Mouse (Mus musculus) embryonic facial prominence, embryonic 13.5 days (tissue): Measurements from ENCODE around the gene AA986860. TPM values are rescaled to one million over a fixed set of nuclear protein-coding genes. Genes with fewer than 3 reads are reported as not detected.
A peak's percentile ranks its signal among the peaks of the same experiment; 100 is the strongest.

Experiments
- ATAC-seq: fragments of 200-750 bp; cut with Nextera tagmentation; 2 replicates; pipeline ENCODE4 v1.8.0; 2017; ENCODE audit warnings: low read depth; ENCODE audit not compliant: insufficient number of reproducible peaks, insufficient read depth, low FRiP score, low TSS enrichment
- H3K27ac ChIP-seq: fragments of 300-500 bp; sonication (generic); 2 replicates; pipeline ENCODE4 v1.5.1; 2015; ENCODE audit warnings: moderate library complexity, mild to moderate bottlenecking, inconsistent platforms
- H3K27me3 ChIP-seq: fragments of 300-500 bp; sonication (generic); 2 replicates; pipeline ENCODE4 v1.6.1; 2015; ENCODE audit warnings: mild to moderate bottlenecking, inconsistent platforms
- H3K36me3 ChIP-seq: fragments of 300-500 bp; sonication (generic); 2 replicates; pipeline ENCODE4 v1.6.1; 2015; ENCODE audit warnings: mild to moderate bottlenecking, inconsistent platforms
- H3K4me1 ChIP-seq: fragments of 300-500 bp; sonication (generic); 2 replicates; pipeline ENCODE4 v1.6.1; 2015; ENCODE audit warnings: inconsistent platforms
- H3K4me2 ChIP-seq: fragments of 300-500 bp; sonication (generic); 2 replicates; pipeline ENCODE4 v1.6.1; 2015; ENCODE audit warnings: moderate library complexity, mild to moderate bottlenecking, inconsistent platforms
- H3K4me3 ChIP-seq: fragments of 300-500 bp; sonication (generic); 2 replicates; pipeline ENCODE4 v1.5.1; 2015; ENCODE audit warnings: mild to moderate bottlenecking, inconsistent platforms
- H3K9ac ChIP-seq: fragments of 300-500 bp; sonication (generic); 2 replicates; pipeline ENCODE4 v1.6.1; 2015; ENCODE audit warnings: mild to moderate bottlenecking, inconsistent platforms
- H3K9me3 ChIP-seq: fragments of 300-500 bp; sonication (generic); 2 replicates; pipeline ENCODE4 v1.6.1; 2016; ENCODE audit warnings: inconsistent platforms
- WGBS: fragments of 180-500 bp; shearing (Covaris S2); methylation state at CpG from one replicate; pipeline ENCODE4 v1.1.7; 2015; ENCODE audit warnings: mixed read lengths; 5-methylcytosine and 5-hydroxymethylcytosine counted together
- polyA plus RNA-seq: library from polyadenylated mRNA; unstranded; fragments of >200 nt; fragmentation: Nextera tagmentation; extraction: Ambion mirVana; gene quantifications from 2 replicates; pipeline ENCODE4 v1.2.1, GENCODE M21; 2015

Gene AA986860
- polyA plus RNA-seq, 1 experiment from 2014 or later: 1.5 TPM

DNA sequence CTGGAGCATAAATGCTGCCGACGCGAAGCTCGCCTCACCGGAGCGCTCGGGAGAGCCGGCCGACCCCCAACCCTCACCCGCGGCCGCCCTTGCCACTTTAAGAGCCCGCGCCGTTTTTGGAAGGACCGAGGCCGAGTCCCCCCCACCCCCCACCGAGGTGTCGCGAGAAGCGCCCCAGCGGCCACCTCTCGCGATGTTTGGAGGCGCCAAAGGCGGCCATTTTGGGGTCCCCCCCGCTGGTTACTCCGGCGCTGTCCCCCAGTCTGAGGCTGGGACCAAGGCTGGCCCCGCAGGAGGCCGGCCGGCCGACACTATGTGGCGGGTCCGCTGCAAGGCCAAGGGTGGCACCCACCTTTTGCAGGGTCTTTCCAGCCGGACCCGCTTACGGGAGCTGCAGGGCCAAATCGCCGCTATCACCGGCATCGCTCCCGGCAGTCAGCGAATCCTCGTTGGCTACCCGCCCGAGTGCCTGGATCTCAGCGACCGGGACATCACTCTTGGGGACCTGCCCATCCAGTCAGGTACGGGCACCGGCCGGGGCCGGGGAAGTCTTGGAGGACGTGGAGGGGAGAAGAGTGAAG lies 14.4 kb upstream of the AA986860 start, which contains the start of gene Yod1:
TSS of gene Yod1 (plus strand) at position 37 of the 581 bp plus-strand sequence.
- Histone ChIP-seq H3K4me3 (peak within 1 kb of the TSS; percentile 94), H3K4me1 (peaks cover 8% of the 10 kb centered on the region), H3K27me3 (no peaks in the 10 kb centered on the region), H3K36me3 (peaks cover 10% of the 10 kb centered on the region), H3K9me3 (no peaks in the 10 kb centered on the region), H3K4me2 (peak within 1 kb of the TSS; percentile 98), H3K9ac (peak within 1 kb of the TSS; percentile 97), H3K27ac (peak within 1 kb of the TSS; percentile 80)
- peak; percentile 81 for ATAC-seq
- WGBS: under 1% methylated on average over 54 of the region's 54 CpGs

GRCm38 (mm10) chr1:130724206-130724605 lies 7.6 kb upstream of the AA986860 start:
- no peaks in the 10 kb centered on the region for H3K9me3 ChIP-seq
- 92% methylated on average over 5 of the region's 5 CpGs for WGBS

GRCm38 (mm10) chr1:130726396-130726795 lies 5.4 kb upstream of the AA986860 start:
- ATAC-seq: no peak
- Histone ChIP-seq H3K9me3 (no peaks in the 10 kb centered on the region), H3K27me3 (no peaks in the 10 kb centered on the region), H3K27ac (no peak overlapping the region), H3K4me3 (no peak overlapping the region), H3K9ac (no peak overlapping the region), H3K4me2 (no peak overlapping the region), H3K4me1 (peaks cover 2% of the 10 kb centered on the region), H3K36me3 (no peaks in the 10 kb centered on the region)
- WGBS: 84% methylated on average over 2 of the region's 2 CpGs

More at GRCm38 (mm10) chr1:130724206-130724605, 7.6 kb upstream of the AA986860 start:
- Histone ChIP-seq H3K4me3 (no peak overlapping the region), H3K4me1 (no peaks in the 10 kb centered on the region), H3K4me2 (no peak overlapping the region), H3K27ac (no peak overlapping the region), H3K9ac (no peak overlapping the region), H3K36me3 (peaks cover 7% of the 10 kb centered on the region), H3K27me3 (no peaks in the 10 kb centered on the region)
- ATAC-seq: no peak

GRCm38 (mm10) chr1:130728070-130728469 lies 3.7 kb upstream of the AA986860 start:
- Histone ChIP-seq H3K4me1 (peaks cover 9% of the 10 kb centered on the region), H3K9me3 (no peaks in the 10 kb centered on the region), H3K36me3 (no peaks in the 10 kb centered on the region), H3K27ac (no peak overlapping the region), H3K4me3 (no peak overlapping the region), H3K27me3 (no peaks in the 10 kb centered on the region), H3K4me2 (no peak overlapping the region), H3K9ac (no peak overlapping the region)
- ATAC-seq: no peak
- 65% methylated on average over 1 of the region's 1 CpGs for WGBS

GRCm38 (mm10) chr1:130728708-130729107 lies 3.1 kb upstream of the AA986860 start:
- no peak overlapping the region for H3K4me3 ChIP-seq
- no peak for ATAC-seq
- no peak overlapping the region for H3K27ac ChIP-seq
- no peaks in the 10 kb centered on the region for H3K9me3 ChIP-seq
- no peaks in the 10 kb centered on the region for H3K27me3 ChIP-seq
- 90% methylated on average over 3 of the region's 3 CpGs for WGBS
- no peak overlapping the region for H3K9ac ChIP-seq
- no peak overlapping the region for H3K4me2 ChIP-seq
- H3K36me3 ChIP-seq: no peaks in the 10 kb centered on the region
- peaks cover 9% of the 10 kb centered on the region for H3K4me1 ChIP-seq

DNA sequence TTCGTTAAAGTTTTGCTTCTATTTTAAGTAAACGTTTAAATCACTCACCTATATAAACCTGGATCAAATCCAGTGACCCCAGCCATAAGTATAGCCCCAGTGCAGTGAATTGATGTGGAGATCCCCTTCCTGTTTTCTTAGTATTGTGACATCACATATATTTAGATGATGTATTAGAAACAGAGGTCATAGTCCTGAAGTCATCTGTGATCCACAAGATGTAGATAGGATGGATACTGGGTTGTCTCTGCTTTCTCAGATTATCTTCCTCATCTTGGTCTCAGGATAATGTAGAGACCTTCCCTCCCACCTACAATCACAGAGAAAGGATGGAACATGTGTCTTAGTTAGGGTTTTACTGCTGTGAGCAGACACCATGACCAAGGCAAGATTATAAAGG lies 2.6 kb upstream of the AA986860 start, which contains the start of gene Pfkfb2:
TSS of gene Pfkfb2 (minus strand) at position 101 of the 400 bp plus-strand sequence.
- 81% methylated on average over 2 of the region's 2 CpGs for WGBS
- ATAC-seq: no peak
- Histone ChIP-seq H3K4me3 (no peak within 1 kb of the TSS), H3K9ac (no peak within 1 kb of the TSS), H3K4me1 (peaks cover 9% of the 10 kb centered on the region), H3K27ac (no peak within 1 kb of the TSS), H3K4me2 (no peak within 1 kb of the TSS), H3K9me3 (no peaks in the 10 kb centered on the region), H3K27me3 (no peaks in the 10 kb centered on the region), H3K36me3 (no peaks in the 10 kb centered on the region)

GRCm38 (mm10) chr1:130732706-130733658 lies 1.2 kb downstream of the AA986860 start:
- Histone ChIP-seq H3K36me3 (no peaks in the 10 kb centered on the region), H3K27ac (no peak overlapping the region), H3K4me3 (no peak overlapping the region), H3K9ac (no peak overlapping the region), H3K4me1 (peaks cover 9% of the 10 kb centered on the region), H3K4me2 (no peak overlapping the region), H3K27me3 (no peaks in the 10 kb centered on the region), H3K9me3 (no peaks in the 10 kb centered on the region)
- ATAC-seq: no peak
- 88% methylated on average over 13 of the region's 13 CpGs for WGBS

GRCm38 (mm10) chr1:130733671-130734070 lies 1.9 kb downstream of the AA986860 start:
- H3K27me3 ChIP-seq: no peaks in the 10 kb centered on the region
- ATAC-seq: no peak
- H3K9ac ChIP-seq: no peak overlapping the region
- H3K36me3 ChIP-seq: no peaks in the 10 kb centered on the region
- H3K4me1 ChIP-seq: peaks cover 9% of the 10 kb centered on the region
- no peak overlapping the region for H3K4me3 ChIP-seq
- WGBS: 83% methylated on average over 4 of the region's 4 CpGs
- no peaks in the 10 kb centered on the region for H3K9me3 ChIP-seq
- no peak overlapping the region for H3K4me2 ChIP-seq
- H3K27ac ChIP-seq: no peak overlapping the region

- Histone ChIP-seq H3K4me2 (no peak overlapping the region), H3K9ac (no peak overlapping the region), H3K27me3 (no peaks in the 10 kb centered on the region), H3K4me1 (peaks cover 9% of the 10 kb centered on the region), H3K4me3 (no peak overlapping the region), H3K36me3 (no peaks in the 10 kb centered on the region), H3K27ac (no peak overlapping the region), H3K9me3 (no peaks in the 10 kb centered on the region)
- 63% methylated on average over 5 of the region's 5 CpGs for WGBS
- ATAC-seq: no peak
Measured at GRCm38 (mm10) chr1:130734452-130734851, 2.7 kb downstream of the AA986860 start.

- ATAC-seq: no peak
- no peak overlapping the region for H3K9ac ChIP-seq
- H3K27me3 ChIP-seq: no peaks in the 10 kb centered on the region
- no peak overlapping the region for H3K4me3 ChIP-seq
- H3K4me1 ChIP-seq: peaks cover 9% of the 10 kb centered on the region
- no peak overlapping the region for H3K4me2 ChIP-seq
- H3K36me3 ChIP-seq: no peaks in the 10 kb centered on the region
- WGBS: 64% methylated on average over 8 of the region's 8 CpGs
- H3K9me3 ChIP-seq: no peaks in the 10 kb centered on the region
- no peak overlapping the region for H3K27ac ChIP-seq
Measured at GRCm38 (mm10) chr1:130734852-130735251, 3.1 kb downstream of the AA986860 start.

- 0 out of 2 replicates have a peak, but pooled peaks cover 5% of the 10 kb centered on the region for H3K4me1 ChIP-seq
- H3K36me3 ChIP-seq: no peaks in the 10 kb centered on the region
- no peak overlapping the region for H3K9ac ChIP-seq
- H3K27me3 ChIP-seq: no peaks in the 10 kb centered on the region
- H3K4me3 ChIP-seq: no peak overlapping the region
- 0 out of 2 replicates have a peak, but pooled peaks have one; percentile 44 for ATAC-seq
- no peak overlapping the region for H3K4me2 ChIP-seq
- WGBS: 25% methylated on average over 11 of the region's 11 CpGs
- H3K9me3 ChIP-seq: no peaks in the 10 kb centered on the region
- no peak overlapping the region for H3K27ac ChIP-seq
Measured at GRCm38 (mm10) chr1:130737411-130737881, 5.7 kb downstream of the AA986860 start.
